Mouse (Mus musculus): Measurements from ENCODE around the gene Gm6356.
"Not testable (repeated sequence)": the region's sequence is repeated elsewhere in the genome, so short reads cannot be mapped to it uniquely, and the experiment has no call there.

Gm6356 gene

DNA sequence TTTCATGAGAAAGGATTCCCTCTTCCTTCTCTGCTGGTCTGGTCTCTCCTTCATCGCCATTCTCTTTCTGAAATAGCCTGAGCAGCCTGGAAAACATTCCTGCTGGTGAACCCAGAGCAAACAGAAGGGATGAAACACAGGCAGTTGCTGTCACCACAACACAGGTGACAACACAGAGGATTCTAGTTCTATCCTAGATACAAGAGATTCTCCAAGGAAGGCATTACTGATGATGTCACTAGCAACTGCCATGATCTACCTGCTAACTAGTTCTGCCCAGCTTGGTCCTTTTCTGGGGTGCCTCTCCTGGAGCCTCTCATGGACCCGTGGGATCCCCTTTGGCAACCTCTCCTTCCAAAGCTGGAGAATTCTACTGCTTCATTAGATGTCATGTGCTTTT, at the start of gene Gm6356:
TSS of gene Gm6356 (minus strand) at position 101 of the 400 bp plus-strand sequence.
- DNase-seq: not testable (repeated sequence)
